Mouse (Mus musculus): ENCODE measurements around the gene Desi2. TPM values are rescaled to one million over a fixed set of nuclear protein-coding genes. Genes with fewer than 3 reads are reported as not detected.
"Not testable (repeated sequence)": the region's sequence is repeated elsewhere in the genome, so short reads cannot be mapped to it uniquely, and the experiment has no call there.

Gene Desi2
- 19.0 and 22.1 TPM in 2 replicates for polyA plus RNA-seq (2016; fragmentation: Nextera tagmentation; extraction: Ambion mirVana)

DNA sequence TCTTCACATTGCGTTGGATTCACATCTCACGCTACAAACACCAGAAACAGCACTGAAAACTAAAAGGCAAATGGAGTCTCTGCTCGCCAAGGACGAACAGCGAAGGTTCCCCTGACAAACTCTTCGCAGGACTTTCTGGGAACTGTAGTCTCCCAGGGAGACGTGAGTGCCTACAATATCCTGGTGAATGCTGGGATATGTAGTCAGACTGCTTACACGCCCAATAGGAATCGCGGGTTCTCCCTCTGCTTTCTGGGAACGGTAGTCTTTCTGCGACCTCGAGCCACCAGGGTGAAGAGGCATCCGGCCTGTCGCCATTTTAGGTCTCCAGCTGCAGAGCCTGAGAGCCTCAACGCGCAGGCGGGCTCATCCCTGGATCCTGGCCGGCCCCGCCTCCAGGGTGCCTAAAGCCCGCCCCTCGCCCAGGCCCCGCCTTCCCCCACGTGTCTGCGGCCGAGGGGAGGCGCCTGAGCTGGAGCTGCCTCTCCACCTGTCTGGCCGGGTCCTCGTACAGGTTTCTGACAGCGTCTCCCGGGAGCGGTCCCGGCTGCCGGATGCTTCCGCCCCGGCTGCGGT, at the start of gene Desi2:
Gene Desi2 (plus strand): TSS at position 202 of the 576 bp plus-strand sequence.
- not testable (repeated sequence) for H3K36me3 ChIP-seq; H3K4me1 ChIP-seq (replicated peaks); H3K27me3 ChIP-seq; H3K9me3 ChIP-seq
- Histone ChIP-seq H3K27ac (peak within 1 kb of the TSS; percentile 45; the same call in 1 of the 2 replicates), H3K9ac (replicated peaks) (peak within 1 kb of the TSS; percentile 48; the same call in 1 of the 2 replicates), H3K4me3 (replicated peaks) (peak within 1 kb of the TSS; percentile 61), H3K4me2 (peak within 1 kb of the TSS; percentile 53)
- whole genome bisulfite sequencing: under 1% methylated on average over 37 of the region's 37 CpGs
- peak; percentile 99 for ATAC-seq (ENCODE audit: insufficient number of reproducible peaks, insufficient read depth, low FRiP score, low TSS enrichment, low read depth)

DNA sequence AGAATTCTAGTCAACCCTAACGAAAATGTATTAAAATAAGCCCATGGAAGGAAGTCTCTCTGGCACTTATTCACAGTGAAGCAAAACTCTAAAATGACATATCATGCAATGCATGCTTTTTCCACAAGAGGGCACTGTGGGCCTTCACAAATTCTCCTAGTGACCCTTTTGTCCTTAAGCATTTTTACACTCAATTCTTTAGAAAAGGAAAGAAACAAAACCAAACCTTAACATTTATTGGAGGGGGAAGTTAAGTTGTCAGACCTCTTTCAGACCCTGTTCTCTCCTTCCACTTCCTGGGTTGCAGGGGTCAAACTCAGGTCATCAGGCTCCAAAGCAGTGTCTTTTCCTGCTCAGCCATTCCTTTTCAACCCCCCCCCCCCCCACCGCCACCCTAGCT, 40.7 kb upstream of the Desi2 start:
- H3K9ac ChIP-seq (replicated peaks); H3K36me3 ChIP-seq; H3K27me3 ChIP-seq; H3K4me2 ChIP-seq; H3K9me3 ChIP-seq; ATAC-seq (ENCODE audit: insufficient number of reproducible peaks, insufficient read depth, low FRiP score, low TSS enrichment, low read depth); H3K4me1 ChIP-seq (replicated peaks); H3K4me3 ChIP-seq (replicated peaks); H3K27ac ChIP-seq: not testable (repeated sequence)
- 29% methylated on average over 2 of the region's 2 CpGs for WGBS

DNA sequence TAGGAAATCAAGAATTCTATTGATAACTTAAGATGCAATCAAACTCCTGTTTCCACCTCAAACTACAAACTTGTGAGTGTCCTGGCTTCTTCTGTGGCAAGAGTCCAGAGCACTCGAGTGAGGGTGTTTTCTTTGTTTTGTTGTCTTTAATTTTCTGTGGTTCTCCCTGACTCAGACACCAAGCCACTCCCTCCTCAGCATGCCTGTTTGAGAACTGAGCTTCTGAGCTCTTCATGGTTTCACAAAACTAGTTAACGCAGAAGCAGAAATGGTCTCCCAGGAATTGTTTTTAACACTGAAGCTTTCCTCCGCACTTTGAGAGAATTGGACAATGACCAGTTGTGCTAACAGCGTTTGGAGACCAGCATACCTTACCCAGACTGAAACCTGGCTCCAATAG, 40.3 kb upstream of the Desi2 start:
- WGBS: 55% methylated on average over 4 of the region's 4 CpGs
- not testable (repeated sequence) for H3K27me3 ChIP-seq; H3K9ac ChIP-seq (replicated peaks); H3K27ac ChIP-seq; H3K4me2 ChIP-seq; H3K4me1 ChIP-seq (replicated peaks); H3K4me3 ChIP-seq (replicated peaks); H3K36me3 ChIP-seq; H3K9me3 ChIP-seq; ATAC-seq (ENCODE audit: insufficient number of reproducible peaks, insufficient read depth, low FRiP score, low TSS enrichment, low read depth)

DNA sequence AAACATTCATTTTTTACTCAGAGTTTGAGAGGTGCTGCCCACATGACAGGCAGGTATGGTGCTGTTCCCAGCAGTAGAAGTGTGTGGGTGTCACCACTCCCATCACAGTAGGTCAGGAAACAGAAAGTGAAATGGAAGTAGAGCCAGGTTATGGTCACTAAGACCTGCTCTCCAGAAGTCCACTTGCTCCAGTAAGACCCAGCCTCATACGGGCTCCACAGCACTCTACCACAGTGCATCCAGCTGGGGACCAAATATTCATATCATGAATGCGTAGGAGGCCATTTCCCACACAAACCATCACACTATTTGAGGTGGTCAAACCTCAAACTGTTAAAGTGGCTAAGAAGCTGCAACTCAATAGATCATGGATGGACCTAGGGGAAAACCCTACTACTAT, 5.0 kb upstream of the Desi2 start:
- 90% methylated on average over 2 of the region's 2 CpGs for WGBS
- no peak overlapping the region for H3K4me2 ChIP-seq
- H3K27me3 ChIP-seq: no peaks in the 10 kb centered on the region
- H3K4me3 ChIP-seq (replicated peaks): no peak overlapping the region
- H3K9ac ChIP-seq (replicated peaks): no peak overlapping the region
- H3K4me1 ChIP-seq (replicated peaks): no peaks in the 10 kb centered on the region
- no peaks in the 10 kb centered on the region for H3K36me3 ChIP-seq
- no peak overlapping the region for H3K27ac ChIP-seq
- no peak for ATAC-seq (ENCODE audit: insufficient number of reproducible peaks, insufficient read depth, low FRiP score, low TSS enrichment, low read depth)
- H3K9me3 ChIP-seq: no peaks in the 10 kb centered on the region

DNA sequence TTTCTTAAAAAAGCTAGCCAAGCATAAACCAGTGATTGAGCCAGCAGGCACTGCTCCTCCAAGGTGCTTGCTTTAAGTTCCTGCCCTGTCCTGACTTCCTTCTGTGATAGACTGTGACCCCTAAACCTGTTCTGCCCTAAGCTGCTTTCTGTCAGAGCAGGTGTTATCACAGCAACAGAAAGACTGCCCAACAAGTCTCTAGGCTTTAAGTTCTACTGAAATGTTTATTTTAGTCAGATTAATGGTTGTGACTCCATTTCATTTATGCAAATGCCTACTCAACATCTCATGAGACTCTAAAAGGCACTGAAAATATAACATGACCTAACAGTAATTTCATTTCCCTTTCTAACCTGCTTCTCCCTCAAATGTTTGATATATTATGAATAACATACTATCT, 1.6 kb upstream of the Desi2 start:
- Histone ChIP-seq H3K27ac (no peak overlapping the region), H3K27me3 (no peaks in the 10 kb centered on the region), H3K4me1 (replicated peaks) (no peaks in the 10 kb centered on the region), H3K36me3 (no peaks in the 10 kb centered on the region), H3K9me3 (no peaks in the 10 kb centered on the region), H3K4me2 (no peak overlapping the region), H3K9ac (replicated peaks) (no peak overlapping the region), H3K4me3 (replicated peaks) (no peak overlapping the region)
- no peak for ATAC-seq (ENCODE audit: insufficient number of reproducible peaks, insufficient read depth, low FRiP score, low TSS enrichment, low read depth)

DNA sequence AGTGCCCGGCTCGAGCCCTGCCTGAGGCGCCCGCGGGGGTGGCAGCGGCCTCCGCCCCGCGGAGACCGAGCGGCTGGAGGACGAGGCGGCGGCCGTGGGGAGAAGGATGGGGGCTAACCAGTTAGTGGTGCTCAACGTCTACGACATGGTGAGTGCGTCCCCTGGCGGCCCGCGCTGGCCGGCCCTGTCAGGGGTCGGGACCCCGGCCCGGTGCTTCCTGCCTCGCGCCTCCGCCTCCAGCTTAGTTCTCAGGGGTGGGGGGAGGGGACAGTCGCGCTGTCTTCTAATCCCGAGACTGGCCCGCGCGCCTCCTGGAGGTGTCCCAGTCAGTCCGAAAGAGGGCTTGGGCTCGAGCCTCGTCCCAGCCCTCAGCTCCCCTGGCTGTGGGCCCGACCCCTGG, 593 bp downstream of the Desi2 start:
- WGBS: under 1% methylated on average over 28 of the region's 38 CpGs
- peak; percentile 75 for ATAC-seq (ENCODE audit: insufficient number of reproducible peaks, insufficient read depth, low FRiP score, low TSS enrichment, low read depth)

DNA sequence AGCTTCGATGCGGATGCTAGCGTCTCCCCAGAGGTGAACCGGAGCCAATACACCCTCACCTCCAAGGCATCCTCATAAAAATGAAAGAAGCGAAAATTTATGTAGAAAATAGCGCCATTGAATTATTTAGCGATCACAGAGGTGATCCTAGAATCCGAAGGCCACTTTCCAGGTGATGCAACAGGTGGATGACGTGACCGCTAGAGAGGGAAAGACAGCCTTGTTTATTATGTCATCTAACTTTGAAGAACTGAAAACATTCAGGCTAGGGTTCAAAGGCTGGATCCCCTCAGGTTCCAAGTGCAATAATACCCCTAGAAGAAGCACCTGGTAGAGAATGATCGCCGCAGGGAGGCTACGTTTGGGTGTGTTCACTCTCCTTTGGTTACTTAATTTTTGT, 1.2 kb downstream of the Desi2 start:
- no peak for ATAC-seq (ENCODE audit: insufficient number of reproducible peaks, insufficient read depth, low FRiP score, low TSS enrichment, low read depth)
- 7% methylated on average over 13 of the region's 13 CpGs for WGBS
- Histone ChIP-seq H3K27me3 (no peaks in the 10 kb centered on the region), H3K9ac (replicated peaks) (no peak overlapping the region), H3K27ac (no peak overlapping the region), H3K4me3 (replicated peaks) (peak overlapping the region; percentile 34), H3K4me2 (peak overlapping the region; percentile 53), H3K36me3 (no peaks in the 10 kb centered on the region), H3K9me3 (no peaks in the 10 kb centered on the region), H3K4me1 (replicated peaks) (no peaks in the 10 kb centered on the region)

More for the DNA sequence above, 593 bp downstream of the Desi2 start:
- Histone ChIP-seq H3K4me3 (replicated peaks) (peak overlapping the region; percentile 61), H3K9ac (replicated peaks) (peak overlapping the region; percentile 48; the same call in 1 of the 2 replicates), H3K4me2 (peak overlapping the region; percentile 52), H3K27ac (0 out of 2 replicates have a peak overlapping the region, but pooled peaks have one; percentile 45)
- H3K4me1 ChIP-seq (replicated peaks); H3K27me3 ChIP-seq; H3K9me3 ChIP-seq; H3K36me3 ChIP-seq: not testable (repeated sequence)

DNA sequence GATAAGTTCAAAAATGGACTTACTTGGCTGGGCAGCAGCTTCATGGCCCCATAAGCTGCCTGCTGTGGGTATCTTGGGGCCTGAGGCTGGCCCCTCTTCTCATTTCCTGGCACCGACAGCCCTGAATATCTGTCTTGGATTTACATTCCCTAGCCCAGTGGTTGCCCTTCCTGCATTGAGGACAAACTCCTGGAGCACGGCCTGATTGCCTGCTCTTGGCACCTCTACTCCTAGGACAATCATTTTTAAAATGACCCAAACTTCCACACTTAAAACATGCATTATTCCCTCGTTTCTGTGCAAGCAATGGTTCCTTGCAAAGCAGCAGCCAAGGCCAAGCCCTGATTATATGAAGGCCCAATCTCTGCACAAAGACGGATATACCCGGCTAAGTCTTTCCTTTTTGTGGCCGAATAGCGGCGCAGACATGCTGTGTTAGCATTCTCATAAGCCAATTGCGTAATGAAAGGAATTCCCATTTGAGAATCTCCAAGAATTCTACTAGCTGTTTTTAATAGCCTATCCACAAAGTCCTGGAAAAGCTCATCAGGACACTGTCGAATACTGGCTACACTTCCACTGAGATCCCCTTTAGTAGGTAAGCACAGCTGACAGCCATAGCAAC, 18.6 kb downstream of the Desi2 start:
- H3K27ac ChIP-seq: no peak overlapping the region

DNA sequence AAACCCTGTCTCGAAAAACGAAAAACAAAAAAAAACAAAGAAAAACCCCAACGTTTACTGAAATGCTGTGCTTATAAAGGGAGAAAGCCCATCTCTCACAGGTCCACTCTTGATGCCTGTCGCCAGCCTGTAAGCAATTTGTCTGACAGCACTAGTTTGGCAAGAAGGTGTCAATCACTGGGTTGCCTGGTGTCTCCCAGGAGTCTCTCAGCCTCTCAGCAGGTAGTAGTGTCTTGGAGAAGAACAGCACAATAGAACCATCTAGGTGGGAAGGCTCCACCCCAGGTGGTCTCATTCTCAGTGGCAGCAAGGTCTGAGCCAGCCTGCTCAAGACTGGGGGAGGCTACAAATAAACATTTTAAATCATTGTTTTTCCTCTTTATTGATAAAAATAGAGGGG, 20.6 kb downstream of the Desi2 start:
- WGBS: 80% methylated on average over 4 of the region's 4 CpGs

More for the DNA sequence above, 18.6 kb downstream of the Desi2 start:
- Histone ChIP-seq H3K4me2 (no peak overlapping the region), H3K9me3 (no peaks in the 10 kb centered on the region), H3K4me3 (replicated peaks) (no peak overlapping the region), H3K9ac (replicated peaks) (no peak overlapping the region), H3K27me3 (no peaks in the 10 kb centered on the region), H3K36me3 (no peaks in the 10 kb centered on the region), H3K4me1 (replicated peaks) (no peaks in the 10 kb centered on the region)
- ATAC-seq (ENCODE audit: insufficient number of reproducible peaks, insufficient read depth, low FRiP score, low TSS enrichment, low read depth): no peak
- WGBS: 88% methylated on average over 10 of the region's 10 CpGs

DNA sequence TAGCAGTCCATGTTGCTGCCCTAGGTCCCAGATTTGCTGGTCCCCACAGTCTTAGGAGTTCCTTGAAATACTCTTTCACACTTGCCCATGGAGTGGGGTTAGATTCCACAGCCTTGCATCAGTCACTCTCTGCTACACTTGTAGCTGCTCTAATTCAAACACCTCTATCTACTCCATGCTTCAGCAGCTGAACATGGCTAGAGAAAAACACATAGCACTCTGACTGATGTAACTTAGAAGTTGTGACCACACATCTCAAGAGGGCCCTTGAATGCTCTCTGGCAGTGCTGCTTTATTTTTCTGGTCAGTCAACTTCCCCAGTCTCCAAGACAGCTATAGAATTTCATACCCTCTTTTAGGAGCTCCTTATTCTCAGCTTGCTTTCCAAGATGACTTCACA, 22.7 kb downstream of the Desi2 start:
- ATAC-seq (ENCODE audit: insufficient number of reproducible peaks, insufficient read depth, low FRiP score, low TSS enrichment, low read depth): no peak
- no peaks in the 10 kb centered on the region for H3K4me1 ChIP-seq (replicated peaks)
- no peaks in the 10 kb centered on the region for H3K36me3 ChIP-seq
- no peak overlapping the region for H3K9ac ChIP-seq (replicated peaks)
- no peak overlapping the region for H3K4me3 ChIP-seq (replicated peaks)
- no peaks in the 10 kb centered on the region for H3K9me3 ChIP-seq
- H3K27ac ChIP-seq: no peak overlapping the region
- H3K4me2 ChIP-seq: no peak overlapping the region
- no peaks in the 10 kb centered on the region for H3K27me3 ChIP-seq

More for the DNA sequence above, 20.6 kb downstream of the Desi2 start:
- not testable (repeated sequence) for H3K36me3 ChIP-seq; H3K4me2 ChIP-seq; H3K4me1 ChIP-seq (replicated peaks); H3K9ac ChIP-seq (replicated peaks); H3K27me3 ChIP-seq; ATAC-seq (ENCODE audit: insufficient number of reproducible peaks, insufficient read depth, low FRiP score, low TSS enrichment, low read depth); H3K4me3 ChIP-seq (replicated peaks); H3K27ac ChIP-seq; H3K9me3 ChIP-seq

DNA sequence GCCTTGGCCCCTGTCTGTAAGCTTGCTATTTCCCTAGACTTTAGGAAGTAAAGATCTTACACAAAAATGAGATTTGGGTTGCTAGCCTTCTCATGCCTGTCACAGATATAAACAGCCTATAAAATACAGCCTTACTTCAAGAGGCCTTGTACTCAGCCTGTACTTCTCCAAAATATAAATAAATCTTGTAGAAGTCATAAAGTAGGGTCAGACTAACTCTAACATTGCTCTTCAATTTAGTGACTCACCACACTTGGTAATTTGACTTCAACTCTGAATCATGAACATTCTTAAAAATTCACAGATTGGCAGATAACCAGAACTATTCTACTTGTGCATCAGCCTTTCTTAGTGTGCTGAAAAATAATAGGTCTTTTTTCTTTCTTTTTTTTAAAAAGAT, 29.9 kb downstream of the Desi2 start:
- no peaks in the 10 kb centered on the region for H3K27me3 ChIP-seq
- H3K27ac ChIP-seq: no peak overlapping the region
- H3K9me3 ChIP-seq: no peaks in the 10 kb centered on the region
- no peak overlapping the region for H3K4me2 ChIP-seq
- no peaks in the 10 kb centered on the region; the same call in 1 of the 2 replicates for H3K4me1 ChIP-seq (replicated peaks)
- ATAC-seq (ENCODE audit: insufficient number of reproducible peaks, insufficient read depth, low FRiP score, low TSS enrichment, low read depth): no peak
- no peaks in the 10 kb centered on the region for H3K36me3 ChIP-seq
- no peak overlapping the region for H3K4me3 ChIP-seq (replicated peaks)
- no peak overlapping the region for H3K9ac ChIP-seq (replicated peaks)

DNA sequence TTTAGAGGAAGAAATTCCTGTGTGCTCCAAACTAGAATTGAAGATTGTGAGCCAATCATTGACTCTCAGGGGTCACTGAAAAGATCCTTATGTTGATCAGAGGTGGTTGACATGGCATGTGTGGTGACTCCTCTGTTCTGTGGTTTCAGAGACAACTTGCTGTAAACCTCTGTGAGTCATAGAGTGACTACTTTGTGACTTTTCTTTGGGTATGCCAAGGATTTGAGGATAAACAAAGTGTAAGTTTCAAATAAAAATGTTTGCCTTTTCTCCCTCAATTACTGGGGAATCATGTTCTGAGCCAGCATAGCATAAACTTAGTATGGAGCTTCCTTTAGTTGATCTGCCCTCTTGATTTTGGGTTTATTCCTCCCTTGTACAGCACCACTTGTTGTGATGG, 31.1 kb downstream of the Desi2 start:
- no peak overlapping the region for H3K4me3 ChIP-seq (replicated peaks)
- no peak overlapping the region for H3K9ac ChIP-seq (replicated peaks)
- H3K27me3 ChIP-seq: no peaks in the 10 kb centered on the region
- H3K4me1 ChIP-seq (replicated peaks): no peaks in the 10 kb centered on the region; the same call in 1 of the 2 replicates
- H3K4me2 ChIP-seq: no peak overlapping the region
- no peak overlapping the region for H3K27ac ChIP-seq
- H3K9me3 ChIP-seq: no peaks in the 10 kb centered on the region
- ATAC-seq (ENCODE audit: insufficient number of reproducible peaks, insufficient read depth, low FRiP score, low TSS enrichment, low read depth): no peak
- H3K36me3 ChIP-seq: no peaks in the 10 kb centered on the region
